Mouse (Mus musculus): ENCODE results near the gene Gm7534. TPM values are rescaled to one million over a fixed set of nuclear protein-coding genes. Genes with fewer than 3 reads are reported as not detected.

Gm7534 gene
- polyA plus RNA-seq, 1 experiment = not detected

GRCm38 (mm10) chr4:134245148-134245843, 42.5 kb upstream of the Gm7534 start, which contains the start of gene Zfp593:
Zfp593 (minus strand) TSS chr4:134245592.
- under 1% methylated on average over 60 of the region's 60 CpGs for WGBS
- DNase-seq = peak; percentile 96
- peak; percentile 62 for TF ChIP-seq CTCF (IDR thresholded peaks at IDR 0.05; ENCODE audit: insufficient read depth, low read length)
- peak; percentile 45; the same call in 1 of the 2 replicates for TF ChIP-seq POLR2A (IDR thresholded peaks at IDR 0.05; ENCODE audit: borderline replicate concordance, extremely low read depth, low read depth, low read length)
- H3K4me3 ChIP-seq (replicated peaks; ENCODE audit: extremely low read depth, low read depth, low read length) = peak within 1 kb of the TSS; percentile 90
- H3K4me1 ChIP-seq (ENCODE audit: control insufficient read depth, insufficient read depth, low read length) = peaks cover 9% of the 10 kb centered on the region

GRCm38 (mm10) chr4:134243516-134244250, 40.9 kb upstream of the Gm7534 start, which contains the start of gene E130218I03Rik:
E130218I03Rik (plus strand) TSS chr4:134243662.
- no peak for DNase-seq
- H3K4me3 ChIP-seq (replicated peaks; ENCODE audit: extremely low read depth, low read depth, low read length) = no peak within 1 kb of the TSS
- 93% methylated on average over 17 of the region's 17 CpGs for WGBS
- TF ChIP-seq POLR2A (IDR thresholded peaks at IDR 0.05; ENCODE audit: borderline replicate concordance, extremely low read depth, low read depth, low read length) (no peak), CTCF (IDR thresholded peaks at IDR 0.05; ENCODE audit: insufficient read depth, low read length) (no peak)
- peaks cover 6% of the 10 kb centered on the region; the same call in 1 of the 2 replicates for H3K4me1 ChIP-seq (ENCODE audit: control insufficient read depth, insufficient read depth, low read length)

GRCm38 (mm10) chr4:134238686-134239085, 35.9 kb upstream of the Gm7534 start:
- WGBS = 9% methylated on average over 10 of the region's 10 CpGs
- H3K4me3 ChIP-seq (replicated peaks; ENCODE audit: extremely low read depth, low read depth, low read length) = no peak overlapping the region
- 0 out of 2 replicates have a peak, but pooled peaks cover 4% of the 10 kb centered on the region for H3K4me1 ChIP-seq (ENCODE audit: control insufficient read depth, insufficient read depth, low read length)
- DNase-seq = peak; percentile 23
- TF ChIP-seq POLR2A (IDR thresholded peaks at IDR 0.05; ENCODE audit: borderline replicate concordance, extremely low read depth, low read depth, low read length) (no peak), CTCF (IDR thresholded peaks at IDR 0.05; ENCODE audit: insufficient read depth, low read length) (no peak)

- TF ChIP-seq CTCF (IDR thresholded peaks at IDR 0.05; ENCODE audit: insufficient read depth, low read length) (no peak), POLR2A (IDR thresholded peaks at IDR 0.05; ENCODE audit: borderline replicate concordance, extremely low read depth, low read depth, low read length) (peak; percentile 45; the same call in 1 of the 2 replicates)
- WGBS = 2% methylated on average over 18 of the region's 18 CpGs
- DNase-seq = peak; percentile 90
- Histone ChIP-seq H3K4me1 (ENCODE audit: control insufficient read depth, insufficient read depth, low read length) (0 out of 2 replicates have a peak, but pooled peaks cover 4% of the 10 kb centered on the region), H3K4me3 (replicated peaks; ENCODE audit: extremely low read depth, low read depth, low read length) (peak within 1 kb of the TSS; percentile 69)
These were observed 35.5 kb upstream of the Gm7534 start, which contains the start of gene Cnksr1 for GRCm38 (mm10) chr4:134238279-134238651. Cnksr1 (minus strand) TSS chr4:134238399.

GRCm38 (mm10) chr4:134237582-134238278, 34.9 kb upstream of the Gm7534 start:
- 0 out of 2 replicates have a peak, but pooled peaks cover 4% of the 10 kb centered on the region for H3K4me1 ChIP-seq (ENCODE audit: control insufficient read depth, insufficient read depth, low read length)
- DNase-seq = no peak
- TF ChIP-seq CTCF (IDR thresholded peaks at IDR 0.05; ENCODE audit: insufficient read depth, low read length) (no peak), POLR2A (IDR thresholded peaks at IDR 0.05; ENCODE audit: borderline replicate concordance, extremely low read depth, low read depth, low read length) (no peak)
- 22% methylated on average over 19 of the region's 19 CpGs for WGBS
- H3K4me3 ChIP-seq (replicated peaks; ENCODE audit: extremely low read depth, low read depth, low read length) = peak overlapping the region; percentile 69

GRCm38 (mm10) chr4:134234876-134235275, 32.1 kb upstream of the Gm7534 start:
- Histone ChIP-seq H3K4me3 (replicated peaks; ENCODE audit: extremely low read depth, low read depth, low read length) (no peak overlapping the region), H3K4me1 (ENCODE audit: control insufficient read depth, insufficient read depth, low read length) (0 out of 2 replicates have a peak, but pooled peaks cover 4% of the 10 kb centered on the region)
- 79% methylated on average over 5 of the region's 5 CpGs for WGBS
- TF ChIP-seq CTCF (IDR thresholded peaks at IDR 0.05; ENCODE audit: insufficient read depth, low read length) (no peak), POLR2A (IDR thresholded peaks at IDR 0.05; ENCODE audit: borderline replicate concordance, extremely low read depth, low read depth, low read length) (no peak)
- no peak for DNase-seq

GRCm38 (mm10) chr4:134230431-134230830, 27.6 kb upstream of the Gm7534 start:
- no peak overlapping the region for H3K4me3 ChIP-seq (replicated peaks; ENCODE audit: extremely low read depth, low read depth, low read length)
- 27% methylated on average over 8 of the region's 8 CpGs for WGBS

GRCm38 (mm10) chr4:134227194-134227593, 24.4 kb upstream of the Gm7534 start, which contains the start of gene Catsper4:
Catsper4 (minus strand) TSS chr4:134227383.
- no peak for DNase-seq
- WGBS = 69% methylated on average over 8 of the region's 8 CpGs
- Histone ChIP-seq H3K4me3 (replicated peaks; ENCODE audit: extremely low read depth, low read depth, low read length) (no peak within 1 kb of the TSS), H3K4me1 (ENCODE audit: control insufficient read depth, insufficient read depth, low read length) (no peaks in the 10 kb centered on the region)
- no peak for TF ChIP-seq CTCF (IDR thresholded peaks at IDR 0.05; ENCODE audit: insufficient read depth, low read length)
- no peak for TF ChIP-seq POLR2A (IDR thresholded peaks at IDR 0.05; ENCODE audit: borderline replicate concordance, extremely low read depth, low read depth, low read length)

More at GRCm38 (mm10) chr4:134230431-134230830, 27.6 kb upstream of the Gm7534 start:
- TF ChIP-seq POLR2A (IDR thresholded peaks at IDR 0.05; ENCODE audit: borderline replicate concordance, extremely low read depth, low read depth, low read length) (no peak), CTCF (IDR thresholded peaks at IDR 0.05; ENCODE audit: insufficient read depth, low read length) (no peak)
- H3K4me1 ChIP-seq (ENCODE audit: control insufficient read depth, insufficient read depth, low read length) = no peaks in the 10 kb centered on the region
- no peak for DNase-seq

All from lung, adult 2 months (tissue).